In the genomic region with DNA sequence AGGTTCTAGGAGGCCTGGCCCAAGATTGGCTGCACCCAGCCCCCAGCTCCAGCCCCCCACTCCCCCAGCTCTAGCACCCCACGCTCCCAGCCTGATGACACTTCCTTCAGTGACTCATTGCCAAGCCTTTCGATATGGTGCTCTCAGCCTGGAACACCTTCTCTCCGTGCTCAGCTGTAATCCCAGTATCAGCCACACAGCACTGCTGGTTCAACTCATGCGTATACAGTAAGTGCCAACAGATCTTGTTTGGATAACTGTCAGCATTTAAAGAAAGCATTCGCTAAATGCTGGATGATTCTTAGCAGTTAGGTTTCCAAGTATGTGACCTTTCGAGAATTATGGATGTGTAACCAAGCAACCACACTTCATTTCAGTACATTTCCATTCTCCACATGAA, we compare ENCODE assay signal across 14 mouse cellular contexts. TPM values are rescaled to one million over a fixed set of nuclear protein-coding genes. Genes with fewer than 3 reads are reported as not detected.
DNase-seq lines count a peak whose midpoint lies in the region; ATAC-seq and TF ChIP-seq lines count a peak whose summit lies in the region.
"Had no signal": no experiment of that assay in that cellular context is flagged by ENCODE, and none has a peak within 500 bp of the region (broad histone marks: within the 10 kb centered on the region; RNA-seq: fewer than 3 reads in every experiment).

No protein-coding gene starts in this region.

- no peak for ATAC-seq in hindbrain, postnatal 0 days
- ATAC-seq in hindbrain, embryonic 14.5 days (ENCODE audit: low FRiP score) = no peak
- no peak for ATAC-seq in midbrain, embryonic 13.5 days
- ATAC-seq in midbrain, embryonic 14.5 days (ENCODE audit: low FRiP score, low TSS enrichment) = no peak
- no peak for ATAC-seq in intestine, embryonic 14.5 days (replicated peaks; ENCODE audit: low FRiP score, low TSS enrichment, low read depth)
- no peak for ATAC-seq in limb, embryonic 15.5 days (ENCODE audit: insufficient number of reproducible peaks, low FRiP score, low TSS enrichment, low read depth)
- ATAC-seq: forebrain, embryonic 14.5 days had no signal

- TF ChIP-seq CTCF in hindbrain, postnatal 0 days (IDR thresholded peaks at IDR 0.05; ENCODE audit: low read depth) = no peak; the same call in 1 of the 2 replicates

- H3K9ac ChIP-seq in hindbrain, postnatal 0 days (replicated peaks; ENCODE audit: low read length) = no peak overlapping the region
- H3K9ac ChIP-seq in hindbrain, embryonic 14.5 days = no peak overlapping the region
- 0 out of 2 replicates have a peak overlapping the region, but pooled peaks have one; percentile 19 for H3K9ac ChIP-seq in midbrain, embryonic 13.5 days (replicated peaks)
- no peak overlapping the region for H3K9ac ChIP-seq in midbrain, embryonic 14.5 days (replicated peaks; ENCODE audit: low read length)
- no peak overlapping the region for H3K9ac ChIP-seq in intestine, embryonic 14.5 days (ENCODE audit: low read length)
- no peak overlapping the region for H3K9ac ChIP-seq in limb, embryonic 15.5 days

- DNase-seq in hindbrain, postnatal 0 days (ENCODE audit: low spot score) = peak; percentile 20
- no peak for DNase-seq in hindbrain, embryonic 14.5 days (ENCODE audit: low spot score)
- DNase-seq in midbrain, embryonic 14.5 days = no peak
- DNase-seq in intestine, embryonic 14.5 days (ENCODE audit: low spot score) = no peak
- DNase-seq in c-Kit-positive CD71-positive TER-119-positive erythroid progenitor cells, embryonic 14.5 days (ENCODE audit: low spot score) = no peak
- DNase-seq in T-cell, adult 2 months (ENCODE audit: low spot score) = no peak
- DNase-seq: adrenal gland, postnatal 14 days; cerebellum, postnatal 14 days had no signal

- H3K9me3 ChIP-seq in hindbrain, postnatal 0 days (ENCODE audit: low read length) = no peaks in the 10 kb centered on the region
- H3K9me3 ChIP-seq in hindbrain, embryonic 14.5 days (ENCODE audit: control insufficient read depth, low read length) = no peaks in the 10 kb centered on the region
- no peaks in the 10 kb centered on the region for H3K9me3 ChIP-seq in midbrain, embryonic 13.5 days
- H3K9me3 ChIP-seq in midbrain, embryonic 14.5 days (ENCODE audit: control insufficient read depth, low read length) = no peaks in the 10 kb centered on the region
- no peaks in the 10 kb centered on the region for H3K9me3 ChIP-seq in intestine, embryonic 14.5 days (ENCODE audit: control insufficient read depth, low read length)
- no peaks in the 10 kb centered on the region for H3K9me3 ChIP-seq in limb, embryonic 15.5 days

- no peak overlapping the region for H3K4me2 ChIP-seq in hindbrain, postnatal 0 days (ENCODE audit: low read depth, low read length)
- H3K4me2 ChIP-seq in hindbrain, embryonic 14.5 days (replicated peaks) = no peak overlapping the region
- no peak overlapping the region for H3K4me2 ChIP-seq in midbrain, embryonic 13.5 days (replicated peaks)
- no peak overlapping the region for H3K4me2 ChIP-seq in midbrain, embryonic 14.5 days (ENCODE audit: low read length)
- no peak overlapping the region for H3K4me2 ChIP-seq in intestine, embryonic 14.5 days (ENCODE audit: low read length)
- no peak overlapping the region for H3K4me2 ChIP-seq in limb, embryonic 15.5 days

- H3K36me3 ChIP-seq in hindbrain, postnatal 0 days (ENCODE audit: insufficient read depth, low read length) = no peaks in the 10 kb centered on the region
- H3K36me3 ChIP-seq in hindbrain, embryonic 14.5 days (replicated peaks; ENCODE audit: control insufficient read depth, insufficient read depth) = no peaks in the 10 kb centered on the region
- no peaks in the 10 kb centered on the region for H3K36me3 ChIP-seq in midbrain, embryonic 13.5 days
- no peaks in the 10 kb centered on the region for H3K36me3 ChIP-seq in midbrain, embryonic 14.5 days (ENCODE audit: control insufficient read depth, insufficient read depth, low read length)
- H3K36me3 ChIP-seq in intestine, embryonic 14.5 days (ENCODE audit: control insufficient read depth, insufficient read depth, low read length) = peaks cover 68% of the 10 kb centered on the region
- peaks cover 54% of the 10 kb centered on the region for H3K36me3 ChIP-seq in limb, embryonic 15.5 days

- H3K4me3 ChIP-seq in hindbrain, postnatal 0 days (ENCODE audit: low read length) = no peak overlapping the region
- no peak overlapping the region for H3K4me3 ChIP-seq in hindbrain, embryonic 14.5 days (replicated peaks; ENCODE audit: low read length)
- no peak overlapping the region for H3K4me3 ChIP-seq in midbrain, embryonic 13.5 days (replicated peaks)
- H3K4me3 ChIP-seq in midbrain, embryonic 14.5 days (replicated peaks; ENCODE audit: low read depth, low read length) = no peak overlapping the region
- H3K4me3 ChIP-seq in intestine, embryonic 14.5 days (ENCODE audit: low read depth, low read length) = no peak overlapping the region
- H3K4me3 ChIP-seq in limb, embryonic 15.5 days = no peak overlapping the region

- 74% methylated on average over 6 of the region's 6 CpGs for WGBS in hindbrain, postnatal 0 days
- 85% methylated on average over 6 of the region's 6 CpGs for WGBS in hindbrain, embryonic 14.5 days
- WGBS in midbrain, embryonic 13.5 days = 88% methylated on average over 6 of the region's 6 CpGs
- WGBS in midbrain, embryonic 14.5 days = 93% methylated on average over 6 of the region's 6 CpGs
- WGBS in intestine, embryonic 14.5 days = 48% methylated on average over 6 of the region's 6 CpGs
- 72% methylated on average over 6 of the region's 6 CpGs for WGBS in limb, embryonic 15.5 days

- no peaks in the 10 kb centered on the region for H3K27me3 ChIP-seq in hindbrain, postnatal 0 days (ENCODE audit: insufficient read depth, low read length)
- no peaks in the 10 kb centered on the region for H3K27me3 ChIP-seq in hindbrain, embryonic 14.5 days (ENCODE audit: control insufficient read depth, insufficient read depth, low read length)
- H3K27me3 ChIP-seq in midbrain, embryonic 13.5 days = no peaks in the 10 kb centered on the region
- no peaks in the 10 kb centered on the region for H3K27me3 ChIP-seq in midbrain, embryonic 14.5 days (ENCODE audit: control insufficient read depth, insufficient read depth, low read length)
- H3K27me3 ChIP-seq in intestine, embryonic 14.5 days (replicated peaks; ENCODE audit: control insufficient read depth, insufficient read depth, low read length) = no peaks in the 10 kb centered on the region
- H3K27me3 ChIP-seq in limb, embryonic 15.5 days = no peaks in the 10 kb centered on the region

- H3K4me1 ChIP-seq in hindbrain, postnatal 0 days (ENCODE audit: insufficient read depth, low read length) = no peaks in the 10 kb centered on the region
- H3K4me1 ChIP-seq in hindbrain, embryonic 14.5 days (replicated peaks; ENCODE audit: control insufficient read depth, insufficient read depth, low read length) = no peaks in the 10 kb centered on the region
- peaks cover 13% of the 10 kb centered on the region for H3K4me1 ChIP-seq in midbrain, embryonic 13.5 days (replicated peaks)
- H3K4me1 ChIP-seq in midbrain, embryonic 14.5 days (ENCODE audit: control insufficient read depth, insufficient read depth, low read length) = 0 out of 2 replicates have a peak, but pooled peaks cover 2% of the 10 kb centered on the region
- H3K4me1 ChIP-seq in intestine, embryonic 14.5 days (replicated peaks; ENCODE audit: control insufficient read depth, insufficient read depth, low read length) = peaks cover 27% of the 10 kb centered on the region
- peaks cover 43% of the 10 kb centered on the region for H3K4me1 ChIP-seq in limb, embryonic 15.5 days

- no peak overlapping the region for H3K27ac ChIP-seq in hindbrain, postnatal 0 days
- no peak overlapping the region for H3K27ac ChIP-seq in hindbrain, embryonic 14.5 days
- H3K27ac ChIP-seq in midbrain, embryonic 13.5 days = no peak overlapping the region
- no peak overlapping the region for H3K27ac ChIP-seq in midbrain, embryonic 14.5 days (replicated peaks; ENCODE audit: low read depth, low read length)
- peak overlapping the region; percentile 73; the same call in 1 of the 2 replicates for H3K27ac ChIP-seq in intestine, embryonic 14.5 days (ENCODE audit: low read depth)
- peak overlapping the region; percentile 64; the same call in 1 of the 2 replicates for H3K27ac ChIP-seq in limb, embryonic 15.5 days

RNA-seq across cellular contexts. Expression of gene Angptl8, which starts 7.8 kb away (rescaled TPM):
- total RNA-seq in hindbrain, postnatal 0 days (2014; rRNA removed) = not detected in 2 replicates
- polyA plus RNA-seq in hindbrain, postnatal 0 days (2015; fragmentation: Nextera tagmentation; extraction: Ambion mirVana) = 0.34 and 0.57 TPM in 2 replicates
- 0.33 and 0.62 TPM in 2 replicates for polyA plus RNA-seq in hindbrain, embryonic 14.5 days (2014; fragmentation: Nextera tagmentation; extraction: Ambion mirVana)
- 0.24 and 0.43 TPM in 2 replicates for polyA plus RNA-seq in midbrain, embryonic 13.5 days (2015; fragmentation: Nextera tagmentation; extraction: Ambion mirVana)
- 0.34 TPM in 1 of 2 replicates, not detected in the other for polyA plus RNA-seq in midbrain, embryonic 14.5 days (2014; fragmentation: Nextera tagmentation; extraction: Ambion mirVana)
- polyA plus RNA-seq in intestine, embryonic 14.5 days (2014; fragmentation: Nextera tagmentation; extraction: Ambion mirVana) = 4.0 and 4.3 TPM in 2 replicates
- polyA plus RNA-seq in limb, embryonic 15.5 days (2015; fragmentation: Nextera tagmentation; extraction: Ambion mirVana) = 0.64 and 0.70 TPM in 2 replicates
- total RNA-seq: layer of hippocampus, postnatal 25 days; MEL; neutrophil, adult 5-6 weeks had no signal
- polyA plus RNA-seq: forebrain, embryonic 14.5 days had no signal

RNA-seq across cellular contexts. Expression of gene Dock6, which starts 9.3 kb away (rescaled TPM):
- total RNA-seq in hindbrain, postnatal 0 days (2014; rRNA removed) = 15.6 and 20.6 TPM in 2 replicates
- 11.5 and 11.7 TPM in 2 replicates for polyA plus RNA-seq in hindbrain, postnatal 0 days (2015; fragmentation: Nextera tagmentation; extraction: Ambion mirVana)
- polyA plus RNA-seq in hindbrain, embryonic 14.5 days (2014; fragmentation: Nextera tagmentation; extraction: Ambion mirVana) = 16.3 and 18.0 TPM in 2 replicates
- 14.2 and 17.0 TPM in 2 replicates for polyA plus RNA-seq in midbrain, embryonic 13.5 days (2015; fragmentation: Nextera tagmentation; extraction: Ambion mirVana)
- polyA plus RNA-seq in midbrain, embryonic 14.5 days (2014; fragmentation: Nextera tagmentation; extraction: Ambion mirVana) = 7.2 and 12.7 TPM in 2 replicates
- polyA plus RNA-seq in intestine, embryonic 14.5 days (2014; fragmentation: Nextera tagmentation; extraction: Ambion mirVana) = 39.4 and 40.0 TPM in 2 replicates
- 38.1 and 41.0 TPM in 2 replicates for polyA plus RNA-seq in limb, embryonic 15.5 days (2015; fragmentation: Nextera tagmentation; extraction: Ambion mirVana)

RNA-seq across cellular contexts. Expression of gene Kank2, which starts 44.5 kb away (rescaled TPM):
- 15.6 and 19.1 TPM in 2 replicates for total RNA-seq in hindbrain, postnatal 0 days (2014; rRNA removed)
- 3.1 and 3.4 TPM in 2 replicates for polyA plus RNA-seq in hindbrain, postnatal 0 days (2015; fragmentation: Nextera tagmentation; extraction: Ambion mirVana)
- polyA plus RNA-seq in hindbrain, embryonic 14.5 days (2014; fragmentation: Nextera tagmentation; extraction: Ambion mirVana) = 3.0 and 3.3 TPM in 2 replicates
- 3.3 and 4.3 TPM in 2 replicates for polyA plus RNA-seq in midbrain, embryonic 13.5 days (2015; fragmentation: Nextera tagmentation; extraction: Ambion mirVana)
- polyA plus RNA-seq in midbrain, embryonic 14.5 days (2014; fragmentation: Nextera tagmentation; extraction: Ambion mirVana) = 0.66 and 2.7 TPM in 2 replicates
- polyA plus RNA-seq in intestine, embryonic 14.5 days (2014; fragmentation: Nextera tagmentation; extraction: Ambion mirVana) = 9.5 and 9.6 TPM in 2 replicates
- 20.9 and 22.7 TPM in 2 replicates for polyA plus RNA-seq in limb, embryonic 15.5 days (2015; fragmentation: Nextera tagmentation; extraction: Ambion mirVana)

Comparison
In these comparisons a context has a peak if more than half of its experiments do, and no peak if none do; other contexts are left out.
1. H3K27ac ChIP-seq: peak in intestine, embryonic 14.5 days (single experiment) and limb, embryonic 15.5 days (single experiment); none in hindbrain, postnatal 0 days (single experiment), hindbrain, embryonic 14.5 days (single experiment), midbrain, embryonic 13.5 days (single experiment) and midbrain, embryonic 14.5 days (single experiment).